Mouse (Mus musculus): ENCODE measurements at regions not wholly inside any gene's neighbourhood (a gene's known extent, or its start where the extent isn't known, plus 50 kb on each side); places are given as distances from the start of the nearest gene placed in this dataset.

GRCm38 (mm10) chr11:79760533-79760932 is 169.5 kb downstream of the Rab11fip4 start:
- TF ChIP-seq POLR2A (IDR thresholded peaks at IDR 0.05; ENCODE audit: low read depth, low read length), result no peak
- no peak for TF ChIP-seq CTCF (IDR thresholded peaks at IDR 0.05; ENCODE audit: borderline replicate concordance, insufficient read depth, low read length)

Data from embryonic fibroblast, embryonic 13.5 days (primary cell).